Mouse (Mus musculus) megakaryocyte, embryonic 14.5 days (primary cell): ENCODE results near the gene Tgm5. TPM values are rescaled to one million over a fixed set of nuclear protein-coding genes. Genes with fewer than 3 reads are reported as not detected.
"Not testable (repeated sequence)": the region's sequence is repeated elsewhere in the genome, so short reads cannot be mapped to it uniquely, and the experiment has no call there.

ENCODE experiments used
- H3K27me3 ChIP-seq: replicated peaks from 2 replicates; pipeline ENCODE3; 2012; ENCODE audit warnings: inconsistent platforms
- H3K36me3 ChIP-seq: replicated peaks from 2 replicates; pipeline ENCODE3; 2012; ENCODE audit warnings: low read length, inconsistent platforms, mixed read lengths
- H3K4me1 ChIP-seq: 2 replicates; pipeline ENCODE4 v1.6.1; 2012; ENCODE audit warnings: inconsistent platforms
- H3K4me3 ChIP-seq: replicated peaks from 2 replicates; pipeline ENCODE3; 2012; ENCODE audit warnings: moderate library complexity, mild to moderate bottlenecking, inconsistent platforms
- H3K9me3 ChIP-seq: 2 replicates; pipeline ENCODE4 v1.6.1; 2012; ENCODE audit warnings: inconsistent platforms
- FLI1 ChIP-seq: IDR thresholded peaks from 2 replicates; pipeline ENCODE4 v1.6.1; 2012; ENCODE audit warnings: low read length, inconsistent platforms, mixed read lengths
- GATA1 ChIP-seq: IDR thresholded peaks from 3 replicates; pipeline ENCODE4 v1.6.1; 2012; ENCODE audit warnings: mixed read lengths, low read length, inconsistent platforms, borderline replicate concordance
- polyA plus RNA-seq: library from polyadenylated mRNA; stranded (reverse); fragments of >175 nt; gene quantifications from 2 replicates; pipeline ENCODE4 v1.2.3, GENCODE M21; 2012; ENCODE audit warnings: low replicate concordance; ENCODE audit not compliant: insufficient read depth

Gene Tgm5
- polyA plus RNA-seq: 0.03 TPM in 1 of 2 replicates, not detected in the other

DNA sequence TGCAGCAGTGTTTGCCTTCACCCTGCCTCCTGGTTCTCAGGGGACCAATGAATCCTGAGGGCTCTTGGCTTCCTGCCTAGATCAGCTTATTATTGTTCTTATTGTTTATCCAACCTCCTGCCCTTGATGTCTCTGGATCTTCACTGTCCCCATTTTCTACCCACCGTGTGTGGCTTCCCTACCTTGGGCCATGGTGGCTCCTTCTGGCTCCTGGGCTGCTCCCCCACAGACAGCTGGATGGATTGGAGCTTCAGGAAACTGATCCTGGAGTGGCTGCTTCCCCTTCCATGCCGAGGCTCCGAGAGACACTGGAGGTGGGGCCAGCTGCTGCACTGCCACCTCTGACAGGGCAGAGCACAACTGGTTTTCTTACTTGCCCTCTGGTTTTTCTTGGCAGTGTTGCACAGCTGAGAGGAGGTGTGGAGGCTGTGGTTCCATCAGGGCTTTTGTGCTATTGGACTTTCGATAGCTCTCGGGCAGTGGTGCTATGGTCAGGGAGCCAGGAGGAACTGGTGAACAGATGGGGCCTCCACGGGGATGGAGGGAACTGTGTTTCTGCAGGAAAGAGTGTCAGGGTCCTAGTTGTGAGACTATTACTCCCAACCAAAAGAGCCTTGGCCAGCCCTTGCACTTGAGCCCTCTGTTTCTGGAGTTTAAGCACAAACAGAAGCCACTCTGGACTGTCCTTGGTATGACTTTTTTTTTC is at the start of gene Tgm5:
Gene Tgm5 (minus strand): TSS at position 362 of the 706 bp plus-strand sequence.
- Histone ChIP-seq H3K36me3 (no peaks in the 10 kb centered on the region), H3K4me3 (peak within 1 kb of the TSS; percentile 38), H3K27me3 (peaks cover 15% of the 10 kb centered on the region), H3K9me3 (peaks cover 5% of the 10 kb centered on the region; the same call in 1 of the 2 replicates), H3K4me1 (peaks cover 30% of the 10 kb centered on the region)
- TF ChIP-seq GATA1 (no peak), FLI1 (no peak)

DNA sequence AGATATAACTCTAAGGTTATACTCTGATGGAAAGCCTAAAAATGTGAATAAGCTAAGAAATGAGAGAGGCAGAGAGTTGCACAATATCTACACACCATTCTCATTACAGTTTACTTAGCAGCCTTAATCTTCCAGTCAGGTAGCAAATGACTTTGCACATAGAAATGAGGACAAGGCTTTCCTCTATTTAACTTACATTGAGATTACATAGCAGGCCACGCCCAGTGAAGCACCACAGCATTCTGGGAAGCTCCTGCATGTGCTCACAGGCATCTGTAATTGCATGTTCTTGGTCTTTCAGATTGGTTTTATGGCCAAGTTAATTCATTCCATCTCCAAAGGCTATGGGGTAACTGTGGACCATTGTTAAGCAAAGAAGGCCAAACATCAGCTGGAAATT is 47.2 kb upstream of the Tgm5 start:
- Histone ChIP-seq H3K9me3 (peaks cover 3% of the 10 kb centered on the region; the same call in 1 of the 2 replicates), H3K4me1 (peaks cover 16% of the 10 kb centered on the region; the same call in 1 of the 2 replicates), H3K27me3 (peaks cover 2% of the 10 kb centered on the region), H3K4me3 (no peak overlapping the region), H3K36me3 (peaks cover 3% of the 10 kb centered on the region)
- TF ChIP-seq FLI1 (no peak), GATA1 (no peak)

DNA sequence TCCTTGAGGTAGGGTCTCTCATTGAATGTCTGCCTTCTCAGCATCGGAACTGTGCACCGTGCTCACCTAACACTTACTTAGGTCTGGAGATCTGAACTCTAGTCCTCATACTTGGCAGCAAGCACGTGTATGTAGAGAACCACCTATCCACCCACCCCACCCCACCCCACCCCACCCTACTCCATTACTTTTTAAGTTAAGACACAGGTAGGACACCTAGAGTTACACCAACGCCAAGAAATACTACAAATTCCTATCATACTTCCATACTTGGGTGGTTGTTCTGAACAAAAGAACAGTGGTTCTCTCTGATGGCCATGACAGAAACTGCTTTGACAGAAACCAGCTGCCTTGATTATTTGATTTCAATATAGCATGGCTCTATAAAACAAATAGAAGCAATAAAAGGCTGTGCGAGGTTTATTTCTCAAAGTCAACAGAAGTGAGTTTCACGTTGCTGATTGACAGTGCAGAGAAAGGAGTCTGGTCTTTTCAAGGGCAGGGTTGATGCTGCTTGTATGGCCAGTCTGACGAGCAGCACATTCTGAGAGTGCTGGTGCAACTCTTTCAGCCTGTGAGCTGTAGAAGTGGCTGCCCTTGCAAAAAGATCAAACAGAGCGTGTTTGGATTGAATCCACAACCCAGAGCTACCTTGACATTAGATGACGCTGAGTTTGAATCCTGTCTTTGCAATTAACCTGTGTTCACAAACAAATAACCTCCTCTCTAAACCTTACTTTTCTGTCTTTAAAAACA is 43.4 kb upstream of the Tgm5 start:
- no peaks in the 10 kb centered on the region for H3K36me3 ChIP-seq
- H3K9me3 ChIP-seq: no peaks in the 10 kb centered on the region
- H3K27me3 ChIP-seq: peaks cover 6% of the 10 kb centered on the region
- H3K4me3 ChIP-seq: no peak overlapping the region
- H3K4me1 ChIP-seq: peaks cover 20% of the 10 kb centered on the region
- TF ChIP-seq FLI1 (no peak), GATA1 (no peak)

DNA sequence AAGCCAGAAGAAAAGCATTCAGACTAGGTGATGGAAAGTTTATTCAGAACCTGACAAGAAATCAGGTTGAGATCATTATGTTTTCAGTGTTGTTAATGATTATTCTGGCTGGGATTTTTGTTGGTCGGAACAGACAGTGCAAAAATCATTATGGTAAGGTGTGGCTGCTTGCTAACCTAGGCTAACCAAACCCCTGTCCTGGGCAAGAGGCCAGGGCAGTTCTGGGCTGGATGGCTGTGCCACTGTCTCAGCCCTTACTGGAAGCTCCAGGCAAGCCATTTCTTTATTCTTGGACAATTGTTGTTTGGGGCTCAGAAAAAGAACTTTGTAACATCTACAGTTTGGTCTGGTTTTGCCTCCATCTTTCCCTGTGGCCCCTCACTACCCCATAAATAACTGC is 41.9 kb upstream of the Tgm5 start:
- Histone ChIP-seq H3K9me3 (no peaks in the 10 kb centered on the region), H3K36me3 (no peaks in the 10 kb centered on the region), H3K4me3 (no peak overlapping the region), H3K27me3 (peaks cover 5% of the 10 kb centered on the region), H3K4me1 (peaks cover 16% of the 10 kb centered on the region)
- TF ChIP-seq GATA1 (no peak), FLI1 (no peak)

DNA sequence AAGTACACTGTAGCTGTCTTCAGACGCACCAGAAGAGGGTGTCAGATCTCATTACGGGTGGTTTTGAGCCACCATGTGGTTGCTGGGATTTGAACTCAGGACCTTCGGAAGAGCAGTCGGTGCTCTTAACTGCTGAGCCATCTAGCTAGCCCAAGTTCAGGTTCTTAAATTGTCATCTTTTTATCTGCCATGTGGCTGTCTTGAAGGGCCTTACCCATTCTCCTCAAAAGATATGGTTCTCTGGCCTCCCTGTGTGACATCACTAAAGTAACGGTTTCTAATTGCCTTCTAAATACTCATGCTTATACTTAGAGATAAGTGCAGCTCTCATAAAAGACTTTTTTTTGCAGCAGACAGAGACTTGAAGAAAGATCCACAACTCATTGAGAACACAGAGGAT is 40.7 kb upstream of the Tgm5 start:
- H3K4me3 ChIP-seq, H3K9me3 ChIP-seq, H3K27me3 ChIP-seq, H3K36me3 ChIP-seq: not testable (repeated sequence)
- peaks cover 16% of the 10 kb centered on the region for H3K4me1 ChIP-seq

DNA sequence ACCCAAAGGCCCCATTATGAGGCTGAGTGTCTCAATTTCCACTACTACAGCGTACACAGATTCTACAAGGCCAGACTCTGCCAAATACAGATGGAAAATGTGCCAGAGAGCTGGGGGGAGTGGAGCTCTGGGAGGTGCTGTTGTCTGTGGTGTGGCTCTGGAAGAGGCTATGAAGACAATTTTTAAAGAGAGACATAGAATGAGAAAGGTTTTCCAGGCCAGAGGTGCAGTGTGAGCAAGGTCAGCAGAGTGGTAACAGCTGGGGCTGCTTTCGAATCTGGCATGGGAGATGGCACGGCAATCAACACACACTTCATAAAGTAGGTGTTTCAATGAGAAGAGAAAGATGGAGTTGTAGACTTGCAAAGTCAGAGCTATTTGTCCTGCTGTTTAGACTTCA is 33.6 kb upstream of the Tgm5 start:
- Histone ChIP-seq H3K27me3 (peaks cover 27% of the 10 kb centered on the region), H3K9me3 (no peaks in the 10 kb centered on the region)
- TF ChIP-seq GATA1: no peak

DNA sequence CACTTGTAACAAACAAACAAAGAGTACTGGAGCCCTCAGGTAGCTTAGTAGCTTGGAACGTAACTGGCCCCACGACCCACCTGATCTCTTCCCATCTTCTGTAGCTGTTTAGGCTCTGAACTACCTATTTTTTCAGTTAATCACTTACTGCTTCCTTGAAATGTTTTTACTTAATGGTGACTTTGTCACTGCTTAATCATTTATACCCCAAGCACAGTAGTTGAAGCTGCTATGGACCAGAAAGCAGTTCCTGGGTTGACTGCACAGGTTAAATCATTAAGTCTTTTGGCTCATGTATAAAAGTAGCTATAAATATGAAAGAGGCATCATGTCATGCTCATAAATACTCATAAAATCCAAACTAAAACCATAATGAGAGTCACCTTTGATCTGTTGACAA is 29.8 kb upstream of the Tgm5 start:
- no peaks in the 10 kb centered on the region for H3K9me3 ChIP-seq
- no peaks in the 10 kb centered on the region for H3K36me3 ChIP-seq
- H3K4me3 ChIP-seq: no peak overlapping the region
- peaks cover 40% of the 10 kb centered on the region for H3K27me3 ChIP-seq
- H3K4me1 ChIP-seq: no peaks in the 10 kb centered on the region
- TF ChIP-seq FLI1: no peak
- no peak for TF ChIP-seq GATA1

More for the DNA sequence above, 33.6 kb upstream of the Tgm5 start:
- no peak overlapping the region for H3K4me3 ChIP-seq
- peaks cover under 1% of the 10 kb centered on the region; the same call in 1 of the 2 replicates for H3K4me1 ChIP-seq
- H3K36me3 ChIP-seq: no peaks in the 10 kb centered on the region

DNA sequence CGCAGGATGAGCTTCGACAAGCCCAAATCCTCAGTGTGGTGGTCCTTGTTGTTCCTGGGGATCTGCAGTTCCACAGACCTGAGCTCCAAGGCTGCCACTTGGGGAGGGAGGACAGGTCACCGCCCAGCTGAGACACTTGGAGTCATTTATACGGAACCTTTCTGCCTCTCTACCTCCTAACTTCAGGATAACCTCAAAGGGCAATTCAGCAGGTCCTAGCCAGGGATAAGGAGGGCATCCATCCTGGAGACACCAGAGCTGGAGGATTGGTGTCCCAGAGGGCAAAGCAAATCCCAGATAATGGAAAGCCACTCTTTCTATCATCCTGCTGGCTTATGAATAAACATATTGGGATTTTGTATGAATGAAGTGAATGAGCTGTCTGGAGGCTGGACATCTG is 24.1 kb upstream of the Tgm5 start, which contains the start of gene Tgm7:
Gene Tgm7 (minus strand): TSS at position 101 of the 400 bp plus-strand sequence.
- TF ChIP-seq GATA1 (no peak), FLI1 (no peak)

DNA sequence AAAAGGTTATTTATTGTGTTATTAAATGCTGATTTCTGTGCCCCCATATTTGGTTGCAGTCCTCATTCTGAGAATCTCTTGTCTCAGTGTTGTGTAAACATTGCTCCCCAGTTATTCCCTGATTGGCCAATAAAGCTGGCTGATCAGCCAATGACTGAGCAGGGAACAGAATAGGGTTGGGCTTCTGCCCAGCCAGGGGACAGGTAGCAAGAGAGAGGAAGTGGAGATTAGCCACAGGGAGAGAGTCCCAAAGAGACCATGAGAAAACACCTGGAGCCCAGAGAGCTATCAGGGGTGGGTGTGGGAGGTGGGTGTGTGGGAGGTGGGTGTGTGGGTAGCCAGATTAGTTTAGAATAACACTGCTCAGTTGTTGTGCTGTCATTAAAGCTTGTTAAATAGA is 20.3 kb upstream of the Tgm5 start:
- H3K4me1 ChIP-seq: peaks cover 12% of the 10 kb centered on the region; the same call in 1 of the 2 replicates
- no peaks in the 10 kb centered on the region for H3K9me3 ChIP-seq
- H3K4me3 ChIP-seq: no peak overlapping the region
- no peaks in the 10 kb centered on the region for H3K36me3 ChIP-seq
- TF ChIP-seq FLI1 (no peak), GATA1 (no peak)
- H3K27me3 ChIP-seq: peaks cover 21% of the 10 kb centered on the region

More for the DNA sequence above, 24.1 kb upstream of the Tgm5 start, which contains the start of gene Tgm7:
- Histone ChIP-seq H3K27me3 (peaks cover 27% of the 10 kb centered on the region), H3K4me3 (no peak within 1 kb of the TSS), H3K36me3 (no peaks in the 10 kb centered on the region), H3K9me3 (no peaks in the 10 kb centered on the region), H3K4me1 (no peaks in the 10 kb centered on the region)

DNA sequence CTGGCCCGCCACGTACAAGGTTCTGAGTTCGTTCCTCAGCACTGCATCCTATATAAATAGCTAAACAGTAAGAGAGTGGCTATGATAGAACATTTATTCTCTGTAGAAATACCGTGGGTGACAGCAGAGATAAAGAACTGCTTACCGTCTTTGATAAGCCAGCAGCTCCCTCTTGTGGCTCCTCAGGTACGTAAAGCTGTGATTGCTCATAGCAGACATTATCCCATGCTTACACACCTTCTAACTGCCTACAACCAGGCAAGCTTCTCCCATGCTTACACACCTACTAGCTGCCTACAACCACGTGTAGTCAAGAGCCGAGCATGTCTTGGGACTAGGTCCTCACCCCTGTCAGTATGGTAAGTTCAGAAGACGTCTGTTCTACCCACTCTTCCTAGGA is 16.4 kb upstream of the Tgm5 start:
- Histone ChIP-seq H3K27me3 (peaks cover 14% of the 10 kb centered on the region), H3K4me1 (peaks cover 12% of the 10 kb centered on the region; the same call in 1 of the 2 replicates), H3K9me3 (no peaks in the 10 kb centered on the region), H3K36me3 (no peaks in the 10 kb centered on the region), H3K4me3 (no peak overlapping the region)
- TF ChIP-seq GATA1 (no peak), FLI1 (no peak)
